Mouse (Mus musculus) lung, adult 2 months (tissue): ENCODE results near the gene Exoc3l2.

Experiments used
- CTCF ChIP-seq: fragments of 200-500 bp; IDR thresholded peaks from 2 replicates; pipeline ENCODE4 v1.5.1; 2011; ENCODE audit warnings: mild to moderate bottlenecking, low read length, control low read depth; ENCODE audit not compliant: insufficient read depth
- POLR2A ChIP-seq: fragments of 200-500 bp; IDR thresholded peaks from 2 replicates; pipeline ENCODE4 v1.6.1; 2011; ENCODE audit warnings: low read depth, mild to moderate bottlenecking, control low read depth, low read length, borderline replicate concordance; ENCODE audit errors: extremely low read depth

GRCm38 (mm10) chr7:19423083-19423482, 40.0 kb upstream of the Exoc3l2 start:
- TF ChIP-seq CTCF = no peak
- no peak for TF ChIP-seq POLR2A
